Mouse (Mus musculus) small intestine, adult 2 months (tissue): ENCODE measurements around the gene Hnrnpr.

Experiments used
- CTCF ChIP-seq: fragments of 200-500 bp; IDR thresholded peaks from 2 replicates; pipeline ENCODE4 v1.5.1; 2012; ENCODE audit warnings: low read depth, mild to moderate bottlenecking, control low read depth, inconsistent platforms, low read length, moderate library complexity, mixed read lengths; ENCODE audit not compliant: insufficient replicate concordance, insufficient read length; ENCODE audit errors: extremely low read depth
- POLR2A ChIP-seq: fragments of 200-500 bp; IDR thresholded peaks from 2 replicates; pipeline ENCODE4 v1.6.1; 2012; ENCODE audit warnings: low read depth, mild to moderate bottlenecking, control low read depth, inconsistent platforms, low read length, moderate library complexity

DNA sequence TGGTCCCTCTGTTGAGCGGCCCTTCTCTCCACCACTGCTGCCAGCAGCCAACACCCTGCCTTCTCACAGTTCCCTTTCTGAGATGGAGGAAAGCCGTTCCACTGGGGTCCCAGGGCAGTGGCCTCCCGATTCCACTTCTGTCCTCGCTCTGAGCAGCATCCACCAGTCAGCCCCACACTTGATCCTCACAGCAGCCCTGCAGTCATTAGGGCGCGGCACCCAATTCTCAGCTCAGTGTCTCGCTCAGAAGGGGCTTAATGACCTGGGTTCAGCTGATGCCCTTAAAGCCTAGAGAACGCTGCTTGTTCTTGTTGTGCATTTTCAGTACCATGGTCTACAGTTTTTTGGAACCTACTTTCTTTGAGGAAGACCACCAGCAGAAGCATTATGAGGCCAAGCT lies 29.6 kb upstream of the Hnrnpr start:
- TF ChIP-seq CTCF, result no peak
- TF ChIP-seq POLR2A, result no peak
